Mouse (Mus musculus): Measurements from ENCODE around the gene Mex3d. TPM values are rescaled to one million over a fixed set of nuclear protein-coding genes. Genes with fewer than 3 reads are reported as not detected.

The Mex3d gene
- total and polyA plus RNA-seq, 2 experiments from 2014 or later: 2.9 to 20.0 TPM

- no peaks in the 10 kb centered on the region for H3K4me1 ChIP-seq (ENCODE audit: control insufficient read depth, insufficient read depth)
- no peak for DNase-seq (ENCODE audit: low spot score)
- H3K27me3 ChIP-seq (ENCODE audit: control insufficient read depth, insufficient read depth, low read length): peaks cover 70% of the 10 kb centered on the region
- TF ChIP-seq EP300 (IDR thresholded peaks at IDR 0.05; ENCODE audit: low read depth): no peak
- TF ChIP-seq CTCF (IDR thresholded peaks at IDR 0.05; ENCODE audit: low read depth): 0 out of 2 replicates have a peak, but pooled peaks have one; percentile 4
- WGBS: 6% methylated on average over 27 of the region's 31 CpGs
- H3K4me3 ChIP-seq (ENCODE audit: low read depth, low read length): no peak overlapping the region
- ATAC-seq (ENCODE audit: insufficient read depth, low read depth): peak; percentile 31; the same call in 1 of the 2 replicates
- H3K9me3 ChIP-seq (replicated peaks; ENCODE audit: control insufficient read depth, low read length): no peaks in the 10 kb centered on the region
- H3K27ac ChIP-seq (ENCODE audit: low read depth): no peak overlapping the region
- no peaks in the 10 kb centered on the region for H3K36me3 ChIP-seq (replicated peaks; ENCODE audit: control insufficient read depth, insufficient read depth, low read length)
- H3K9ac ChIP-seq (replicated peaks; ENCODE audit: low read depth, low read length): no peak overlapping the region
- H3K4me2 ChIP-seq (ENCODE audit: low read depth, low read length): peak overlapping the region; percentile 28
Observed at GRCm38 (mm10) chr10:80357994-80358639, 29.3 kb downstream of the Mex3d start.

- 34% methylated on average over 7 of the region's 7 CpGs for WGBS
- no peak overlapping the region for H3K27ac ChIP-seq (ENCODE audit: low read depth)
- H3K27me3 ChIP-seq (ENCODE audit: control insufficient read depth, insufficient read depth, low read length): peaks cover 73% of the 10 kb centered on the region
- no peaks in the 10 kb centered on the region for H3K4me1 ChIP-seq (ENCODE audit: control insufficient read depth, insufficient read depth)
- ATAC-seq (ENCODE audit: insufficient read depth, low read depth) (no peak), DNase-seq (ENCODE audit: low spot score) (no peak)
- H3K4me3 ChIP-seq (ENCODE audit: low read depth, low read length): no peak overlapping the region
- H3K9ac ChIP-seq (replicated peaks; ENCODE audit: low read depth, low read length): no peak overlapping the region
- TF ChIP-seq EP300 (IDR thresholded peaks at IDR 0.05; ENCODE audit: low read depth) (no peak), CTCF (IDR thresholded peaks at IDR 0.05; ENCODE audit: low read depth) (no peak)
- no peaks in the 10 kb centered on the region for H3K36me3 ChIP-seq (replicated peaks; ENCODE audit: control insufficient read depth, insufficient read depth, low read length)
- 0 out of 2 replicates have a peak overlapping the region, but pooled peaks have one; percentile 28 for H3K4me2 ChIP-seq (ENCODE audit: low read depth, low read length)
- no peaks in the 10 kb centered on the region for H3K9me3 ChIP-seq (replicated peaks; ENCODE audit: control insufficient read depth, low read length)
Observed at GRCm38 (mm10) chr10:80357336-80357735, 30.1 kb downstream of the Mex3d start.

GRCm38 (mm10) chr10:80356737-80357136 is 30.7 kb downstream of the Mex3d start:
- H3K4me2 ChIP-seq (ENCODE audit: low read depth, low read length): peak overlapping the region; percentile 46; the same call in 1 of the 2 replicates
- DNase-seq (ENCODE audit: low spot score) (no peak), ATAC-seq (ENCODE audit: insufficient read depth, low read depth) (no peak)
- H3K27me3 ChIP-seq (ENCODE audit: control insufficient read depth, insufficient read depth, low read length): peaks cover 79% of the 10 kb centered on the region
- H3K4me3 ChIP-seq (ENCODE audit: low read depth, low read length): peak overlapping the region; percentile 28
- H3K4me1 ChIP-seq (ENCODE audit: control insufficient read depth, insufficient read depth): no peaks in the 10 kb centered on the region
- WGBS: 3% methylated on average over 32 of the region's 34 CpGs
- H3K9me3 ChIP-seq (replicated peaks; ENCODE audit: control insufficient read depth, low read length): no peaks in the 10 kb centered on the region
- no peak overlapping the region for H3K27ac ChIP-seq (ENCODE audit: low read depth)
- no peak overlapping the region for H3K9ac ChIP-seq (replicated peaks; ENCODE audit: low read depth, low read length)
- TF ChIP-seq EP300 (IDR thresholded peaks at IDR 0.05; ENCODE audit: low read depth) (no peak), CTCF (IDR thresholded peaks at IDR 0.05; ENCODE audit: low read depth) (no peak)
- no peaks in the 10 kb centered on the region for H3K36me3 ChIP-seq (replicated peaks; ENCODE audit: control insufficient read depth, insufficient read depth, low read length)

- 2% methylated on average over 52 of the region's 53 CpGs for WGBS
- Histone ChIP-seq H3K27me3 (ENCODE audit: control insufficient read depth, insufficient read depth, low read length) (peaks cover 81% of the 10 kb centered on the region), H3K27ac (ENCODE audit: low read depth) (no peak within 1 kb of the TSS), H3K4me2 (ENCODE audit: low read depth, low read length) (peak within 1 kb of the TSS; percentile 46; the same call in 1 of the 2 replicates), H3K9ac (replicated peaks; ENCODE audit: low read depth, low read length) (no peak within 1 kb of the TSS), H3K4me3 (ENCODE audit: low read depth, low read length) (peak within 1 kb of the TSS; percentile 28), H3K36me3 (replicated peaks; ENCODE audit: control insufficient read depth, insufficient read depth, low read length) (no peaks in the 10 kb centered on the region), H3K4me1 (ENCODE audit: control insufficient read depth, insufficient read depth) (no peaks in the 10 kb centered on the region), H3K9me3 (replicated peaks; ENCODE audit: control insufficient read depth, low read length) (no peaks in the 10 kb centered on the region)
- ATAC-seq (ENCODE audit: insufficient read depth, low read depth): no peak
- no peak for TF ChIP-seq EP300 (IDR thresholded peaks at IDR 0.05; ENCODE audit: low read depth)
- no peak for TF ChIP-seq CTCF (IDR thresholded peaks at IDR 0.05; ENCODE audit: low read depth)
- no peak for DNase-seq (ENCODE audit: low spot score)
Observed at GRCm38 (mm10) chr10:80356001-80356682, 31.3 kb downstream of the Mex3d start, which contains the start of gene Plk5. Gene Plk5, plus strand, starts transcription at chr10:80356459.

GRCm38 (mm10) chr10:80355431-80355830 is 32.0 kb downstream of the Mex3d start:
- H3K4me3 ChIP-seq (ENCODE audit: low read depth, low read length): no peak overlapping the region
- no peak overlapping the region for H3K9ac ChIP-seq (replicated peaks; ENCODE audit: low read depth, low read length)
- H3K9me3 ChIP-seq (replicated peaks; ENCODE audit: control insufficient read depth, low read length): no peaks in the 10 kb centered on the region
- no peaks in the 10 kb centered on the region for H3K4me1 ChIP-seq (ENCODE audit: control insufficient read depth, insufficient read depth)
- H3K4me2 ChIP-seq (ENCODE audit: low read depth, low read length): no peak overlapping the region
- ATAC-seq (ENCODE audit: insufficient read depth, low read depth): no peak
- TF ChIP-seq EP300 (IDR thresholded peaks at IDR 0.05; ENCODE audit: low read depth) (no peak), CTCF (IDR thresholded peaks at IDR 0.05; ENCODE audit: low read depth) (no peak)
- H3K36me3 ChIP-seq (replicated peaks; ENCODE audit: control insufficient read depth, insufficient read depth, low read length): no peaks in the 10 kb centered on the region
- DNase-seq (ENCODE audit: low spot score): no peak
- H3K27ac ChIP-seq (ENCODE audit: low read depth): no peak overlapping the region
- 17% methylated on average over 9 of the region's 9 CpGs for WGBS
- H3K27me3 ChIP-seq (ENCODE audit: control insufficient read depth, insufficient read depth, low read length): peaks cover 87% of the 10 kb centered on the region
